Mouse (Mus musculus) embryonic facial prominence, embryonic 12.5 days (tissue): ENCODE measurements at regions not wholly inside any gene's neighbourhood (a gene's known extent, or its start where the extent isn't known, plus 50 kb on each side); places are given as distances from the start of the nearest gene placed in this dataset.
"Not testable (repeated sequence)": the region's sequence is repeated elsewhere in the genome, so short reads cannot be mapped to it uniquely, and the experiment has no call there.

Source experiments
- ATAC-seq: fragments of 200-750 bp; cut with Nextera tagmentation; 2 replicates; pipeline ENCODE4 v1.8.0; 2017; ENCODE audit not compliant: insufficient number of reproducible peaks, insufficient read depth, low FRiP score, low TSS enrichment
- H3K27ac ChIP-seq: fragments of 300-500 bp; sonication (generic); 2 replicates; pipeline ENCODE4 v1.5.1; 2016; ENCODE audit warnings: mild to moderate bottlenecking
- H3K27me3 ChIP-seq: fragments of 300-500 bp; sonication (generic); 2 replicates; pipeline ENCODE4 v1.6.1; 2016; ENCODE audit warnings: mild to moderate bottlenecking, moderate library complexity
- H3K36me3 ChIP-seq: fragments of 300-500 bp; sonication (generic); 2 replicates; pipeline ENCODE4 v1.6.1; 2016; ENCODE audit warnings: mild to moderate bottlenecking
- H3K4me1 ChIP-seq: fragments of 300-500 bp; sonication (generic); 2 replicates; pipeline ENCODE4 v1.6.1; 2016
- H3K4me2 ChIP-seq: fragments of 300-500 bp; sonication (generic); replicated peaks from 2 replicates; pipeline ENCODE4 v1.6.1; 2016; ENCODE audit warnings: mild to moderate bottlenecking, moderate library complexity
- H3K4me3 ChIP-seq: fragments of 300-500 bp; sonication (generic); 2 replicates; pipeline ENCODE4 v1.5.1; 2016; ENCODE audit warnings: mild to moderate bottlenecking
- H3K9ac ChIP-seq: fragments of 300-500 bp; sonication (generic); 2 replicates; pipeline ENCODE4 v1.6.1; 2016; ENCODE audit warnings: mild to moderate bottlenecking, moderate library complexity
- H3K9me3 ChIP-seq: fragments of 300-500 bp; sonication (generic); 2 replicates; pipeline ENCODE4 v1.6.1; 2016; ENCODE audit warnings: mild to moderate bottlenecking, moderate library complexity
- WGBS: fragments of 180-500 bp; shearing (Covaris S2); methylation state at CpG from one replicate; pipeline ENCODE4 v1.1.7; 2016; 5-methylcytosine and 5-hydroxymethylcytosine counted together

- no peaks in the 10 kb centered on the region for H3K4me1 ChIP-seq
- 54% methylated on average over 6 of the region's 6 CpGs for WGBS
- no peak overlapping the region for H3K9ac ChIP-seq
- no peak overlapping the region for H3K4me2 ChIP-seq
- H3K4me3 ChIP-seq: no peak overlapping the region
- no peaks in the 10 kb centered on the region for H3K9me3 ChIP-seq
- ATAC-seq: no peak
- no peaks in the 10 kb centered on the region for H3K27me3 ChIP-seq
- no peaks in the 10 kb centered on the region for H3K36me3 ChIP-seq
- no peak overlapping the region for H3K27ac ChIP-seq
Measured at GRCm38 (mm10) chr13:52288400-52288799, 242.7 kb downstream of the Diras2 start.

- WGBS: 89% methylated on average over 15 of the region's 15 CpGs
- Histone ChIP-seq H3K36me3 (no peaks in the 10 kb centered on the region), H3K4me3 (no peak overlapping the region)
Measured at GRCm38 (mm10) chr13:52295847-52296246, 235.2 kb downstream of the Diras2 start.

GRCm38 (mm10) chr13:52296541-52297276, 234.4 kb downstream of the Diras2 start:
- Histone ChIP-seq H3K27ac (no peak overlapping the region), H3K27me3 (no peaks in the 10 kb centered on the region), H3K4me3 (no peak overlapping the region), H3K36me3 (no peaks in the 10 kb centered on the region), H3K4me2 (no peak overlapping the region), H3K9me3 (no peaks in the 10 kb centered on the region), H3K9ac (no peak overlapping the region), H3K4me1 (no peaks in the 10 kb centered on the region)
- 86% methylated on average over 9 of the region's 9 CpGs for WGBS
- ATAC-seq: no peak

More at GRCm38 (mm10) chr13:52295847-52296246, 235.2 kb downstream of the Diras2 start:
- no peak for ATAC-seq
- H3K4me2 ChIP-seq: no peak overlapping the region
- H3K4me1 ChIP-seq: no peaks in the 10 kb centered on the region
- no peaks in the 10 kb centered on the region for H3K9me3 ChIP-seq
- H3K27me3 ChIP-seq: no peaks in the 10 kb centered on the region
- no peak overlapping the region for H3K9ac ChIP-seq
- no peak overlapping the region for H3K27ac ChIP-seq

- Histone ChIP-seq H3K4me3 (no peak overlapping the region), H3K9me3 (no peaks in the 10 kb centered on the region), H3K27me3 (no peaks in the 10 kb centered on the region), H3K9ac (no peak overlapping the region), H3K27ac (no peak overlapping the region), H3K4me1 (no peaks in the 10 kb centered on the region), H3K4me2 (no peak overlapping the region), H3K36me3 (no peaks in the 10 kb centered on the region)
- ATAC-seq: no peak
- WGBS: 83% methylated on average over 7 of the region's 7 CpGs
Measured at GRCm38 (mm10) chr13:52297277-52297623, 233.8 kb downstream of the Diras2 start.

GRCm38 (mm10) chr13:52298362-52298761, 232.7 kb downstream of the Diras2 start:
- 55% methylated on average over 5 of the region's 5 CpGs for WGBS
- no peak overlapping the region for H3K4me3 ChIP-seq
- no peaks in the 10 kb centered on the region for H3K9me3 ChIP-seq
- no peak for ATAC-seq
- no peaks in the 10 kb centered on the region for H3K27me3 ChIP-seq
- no peaks in the 10 kb centered on the region for H3K36me3 ChIP-seq
- H3K9ac ChIP-seq: no peak overlapping the region
- H3K27ac ChIP-seq: no peak overlapping the region
- H3K4me2 ChIP-seq: no peak overlapping the region
- no peaks in the 10 kb centered on the region for H3K4me1 ChIP-seq

- H3K9me3 ChIP-seq, H3K4me3 ChIP-seq, H3K27ac ChIP-seq, H3K4me1 ChIP-seq, H3K4me2 ChIP-seq, H3K9ac ChIP-seq, H3K27me3 ChIP-seq, H3K36me3 ChIP-seq, ATAC-seq: not testable (repeated sequence)
Measured at GRCm38 (mm10) chr13:52305328-52305727, 225.8 kb downstream of the Diras2 start.

GRCm38 (mm10) chr13:52306783-52307440, 224.2 kb downstream of the Diras2 start:
- no peaks in the 10 kb centered on the region for H3K36me3 ChIP-seq
- WGBS: 65% methylated on average over 9 of the region's 9 CpGs
- no peak overlapping the region for H3K27ac ChIP-seq
- H3K4me2 ChIP-seq: no peak overlapping the region
- H3K27me3 ChIP-seq: no peaks in the 10 kb centered on the region
- H3K4me3 ChIP-seq: no peak overlapping the region
- ATAC-seq: no peak
- no peaks in the 10 kb centered on the region for H3K9me3 ChIP-seq
- H3K4me1 ChIP-seq: no peaks in the 10 kb centered on the region
- no peak overlapping the region for H3K9ac ChIP-seq

- Histone ChIP-seq H3K4me2 (no peak overlapping the region), H3K4me1 (no peaks in the 10 kb centered on the region), H3K4me3 (no peak overlapping the region), H3K27me3 (no peaks in the 10 kb centered on the region), H3K9me3 (no peaks in the 10 kb centered on the region), H3K9ac (no peak overlapping the region), H3K27ac (no peak overlapping the region), H3K36me3 (no peaks in the 10 kb centered on the region)
- 34% methylated on average over 2 of the region's 2 CpGs for WGBS
- no peak for ATAC-seq
Measured at GRCm38 (mm10) chr13:52310954-52311353, 220.1 kb downstream of the Diras2 start.

- Histone ChIP-seq H3K4me3 (no peak overlapping the region), H3K4me1 (no peaks in the 10 kb centered on the region), H3K36me3 (no peaks in the 10 kb centered on the region), H3K4me2 (no peak overlapping the region), H3K27me3 (no peaks in the 10 kb centered on the region), H3K9me3 (no peaks in the 10 kb centered on the region), H3K27ac (no peak overlapping the region), H3K9ac (no peak overlapping the region)
- 84% methylated on average over 2 of the region's 2 CpGs for WGBS
- no peak for ATAC-seq
Measured at GRCm38 (mm10) chr13:52318276-52318675, 212.8 kb downstream of the Diras2 start.

- ATAC-seq: no peak
- no peaks in the 10 kb centered on the region for H3K4me1 ChIP-seq
- no peaks in the 10 kb centered on the region for H3K9me3 ChIP-seq
- no peak overlapping the region for H3K4me2 ChIP-seq
- H3K4me3 ChIP-seq: no peak overlapping the region
- H3K9ac ChIP-seq: no peak overlapping the region
- H3K36me3 ChIP-seq: no peaks in the 10 kb centered on the region
- WGBS: 78% methylated on average over 3 of the region's 3 CpGs
- H3K27me3 ChIP-seq: no peaks in the 10 kb centered on the region
- no peak overlapping the region for H3K27ac ChIP-seq
Measured at GRCm38 (mm10) chr13:52323691-52324090, 207.4 kb downstream of the Diras2 start.

GRCm38 (mm10) chr13:52324378-52324777, 206.7 kb downstream of the Diras2 start:
- H3K27me3 ChIP-seq: not testable (repeated sequence)
- WGBS: 84% methylated on average over 3 of the region's 3 CpGs

GRCm38 (mm10) chr13:52325647-52326046, 205.4 kb downstream of the Diras2 start:
- H3K9me3 ChIP-seq, H3K36me3 ChIP-seq, H3K4me2 ChIP-seq, ATAC-seq, H3K27me3 ChIP-seq, H3K4me1 ChIP-seq, H3K27ac ChIP-seq, H3K9ac ChIP-seq, H3K4me3 ChIP-seq: not testable (repeated sequence)
- 83% methylated on average over 6 of the region's 6 CpGs for WGBS

More at GRCm38 (mm10) chr13:52324378-52324777, 206.7 kb downstream of the Diras2 start:
- H3K4me1 ChIP-seq, H3K9me3 ChIP-seq, H3K4me2 ChIP-seq, ATAC-seq, H3K4me3 ChIP-seq, H3K9ac ChIP-seq, H3K27ac ChIP-seq, H3K36me3 ChIP-seq: not testable (repeated sequence)
